Mouse (Mus musculus) cerebellum, postnatal 10 days (tissue): ENCODE data around the gene Wscd2.

Experiments used
- DNase-seq, 2 experiments: peaks; one replicate each; pipeline ENCODE4 v3.0.0; 2021; ENCODE audit warnings: mixed read lengths in 2 of 2

Gene Wscd2

GRCm38 (mm10) chr5:113618716-113619115 is 128.6 kb downstream of the Wscd2 start:
- peak; percentile 76 to 77 for DNase-seq

- no peak for DNase-seq
Observed at GRCm38 (mm10) chr5:113619151-113619550, 129.0 kb downstream of the Wscd2 start.

- DNase-seq: peak; percentile 76 to 85
Observed at GRCm38 (mm10) chr5:113620130-113620716, 130.1 kb downstream of the Wscd2 start.

- DNase-seq: no peak
Observed at GRCm38 (mm10) chr5:113620999-113621398, 130.9 kb downstream of the Wscd2 start.

- DNase-seq: peak; percentile 69 to 75
Observed at GRCm38 (mm10) chr5:113623052-113623451, 132.9 kb downstream of the Wscd2 start.

- DNase-seq: peak; percentile 73 to 80
Observed at GRCm38 (mm10) chr5:113625068-113625467, 134.9 kb downstream of the Wscd2 start.

- no peak for DNase-seq
Observed at GRCm38 (mm10) chr5:113626352-113626751, 136.2 kb downstream of the Wscd2 start.

- DNase-seq: no peak
Observed at GRCm38 (mm10) chr5:113626991-113627390, 136.9 kb downstream of the Wscd2 start.

- DNase-seq: no peak
Observed at GRCm38 (mm10) chr5:113627820-113628437, 137.8 kb downstream of the Wscd2 start.

- no peak for DNase-seq
Observed at GRCm38 (mm10) chr5:113629248-113629647, 139.1 kb downstream of the Wscd2 start.

- DNase-seq: no peak
Observed at GRCm38 (mm10) chr5:113630116-113630515, 140.0 kb downstream of the Wscd2 start.

- DNase-seq: no peak
Observed at GRCm38 (mm10) chr5:113633037-113633714, 143.0 kb downstream of the Wscd2 start.

GRCm38 (mm10) chr5:113634024-113634651 is 144.0 kb downstream of the Wscd2 start:
- DNase-seq: peak; percentile 89 to 92

- DNase-seq: no peak
Observed at GRCm38 (mm10) chr5:113634887-113635610, 144.9 kb downstream of the Wscd2 start.

- no peak for DNase-seq
Observed at GRCm38 (mm10) chr5:113635861-113636565, 145.9 kb downstream of the Wscd2 start.

GRCm38 (mm10) chr5:113637631-113638030 is 147.5 kb downstream of the Wscd2 start:
- DNase-seq: peak; percentile 79 to 86

GRCm38 (mm10) chr5:113638055-113638454 is 147.9 kb downstream of the Wscd2 start:
- peak; percentile 78 to 80 for DNase-seq

GRCm38 (mm10) chr5:113639126-113639525 is 149.0 kb downstream of the Wscd2 start:
- DNase-seq: no peak
